Comparison of ENCODE assay signal across 8 mouse cellular contexts in genomic region chr4:43046607-43047006, GRCm38 (mm10). TPM values are rescaled to one million over a fixed set of nuclear protein-coding genes. Genes with fewer than 3 reads are reported as not detected.
DNase-seq lines count a peak whose midpoint lies in the region; ATAC-seq and TF ChIP-seq lines count a peak whose summit lies in the region.

No protein-coding gene starts in this region.

- H3K9me3 ChIP-seq in heart, embryonic 12.5 days (replicated peaks), result no peaks in the 10 kb centered on the region
- H3K9me3 ChIP-seq in neural tube, embryonic 11.5 days (ENCODE audit: control insufficient read depth, low read length), result no peaks in the 10 kb centered on the region
- H3K9me3 ChIP-seq in limb, embryonic 15.5 days, result no peaks in the 10 kb centered on the region
- no peaks in the 10 kb centered on the region for H3K9me3 ChIP-seq in stomach, postnatal 0 days (ENCODE audit: control insufficient read depth, low read length)

- no peak for ATAC-seq in heart, embryonic 12.5 days (ENCODE audit: insufficient number of reproducible peaks, low FRiP score)
- ATAC-seq in neural tube, embryonic 11.5 days (ENCODE audit: insufficient read depth, low FRiP score, low TSS enrichment), result no peak
- ATAC-seq in limb, embryonic 15.5 days (ENCODE audit: insufficient number of reproducible peaks, low FRiP score, low TSS enrichment, low read depth), result no peak
- no peak for ATAC-seq in stomach, postnatal 0 days (ENCODE audit: low FRiP score, low TSS enrichment)

- TF ChIP-seq CTCF in stomach, postnatal 0 days (IDR thresholded peaks at IDR 0.05; ENCODE audit: low read depth), result no peak

- H3K4me2 ChIP-seq in heart, embryonic 12.5 days, result peak overlapping the region; percentile 73
- peak overlapping the region; percentile 73; the same call in 1 of the 2 replicates for H3K4me2 ChIP-seq in neural tube, embryonic 11.5 days (ENCODE audit: low read depth)
- H3K4me2 ChIP-seq in limb, embryonic 15.5 days, result peak overlapping the region; percentile 73; the same call in 1 of the 2 replicates
- peak overlapping the region; percentile 86; the same call in 1 of the 2 replicates for H3K4me2 ChIP-seq in stomach, postnatal 0 days (replicated peaks; ENCODE audit: low read depth)

- H3K27ac ChIP-seq in heart, embryonic 12.5 days (ENCODE audit: poor library complexity, severe bottlenecking), result no peak overlapping the region
- H3K27ac ChIP-seq in neural tube, embryonic 11.5 days (ENCODE audit: low read depth, low read length), result no peak overlapping the region
- H3K27ac ChIP-seq in limb, embryonic 15.5 days, result no peak overlapping the region
- H3K27ac ChIP-seq in stomach, postnatal 0 days (replicated peaks), result no peak overlapping the region

- H3K27me3 ChIP-seq in heart, embryonic 12.5 days (replicated peaks), result no peaks in the 10 kb centered on the region
- no peaks in the 10 kb centered on the region for H3K27me3 ChIP-seq in neural tube, embryonic 11.5 days (ENCODE audit: control insufficient read depth, insufficient read depth, low read length)
- H3K27me3 ChIP-seq in limb, embryonic 15.5 days, result no peaks in the 10 kb centered on the region
- H3K27me3 ChIP-seq in stomach, postnatal 0 days (ENCODE audit: control insufficient read depth, insufficient read depth, low read length), result no peaks in the 10 kb centered on the region

- WGBS in heart, embryonic 12.5 days, result 64% methylated on average over 5 of the region's 5 CpGs
- WGBS in neural tube, embryonic 11.5 days, result 61% methylated on average over 5 of the region's 5 CpGs
- WGBS in limb, embryonic 15.5 days, result 51% methylated on average over 5 of the region's 5 CpGs
- WGBS in stomach, postnatal 0 days, result 41% methylated on average over 5 of the region's 5 CpGs

- peak overlapping the region; percentile 69; the same call in 1 of the 2 replicates for H3K4me3 ChIP-seq in heart, embryonic 12.5 days
- peak overlapping the region; percentile 50; the same call in 1 of the 2 replicates for H3K4me3 ChIP-seq in neural tube, embryonic 11.5 days (ENCODE audit: low read depth, low read length)
- no peak overlapping the region for H3K4me3 ChIP-seq in limb, embryonic 15.5 days
- no peak overlapping the region for H3K4me3 ChIP-seq in stomach, postnatal 0 days (ENCODE audit: low read depth, low read length)

- H3K4me1 ChIP-seq in heart, embryonic 12.5 days (replicated peaks), result peaks cover 33% of the 10 kb centered on the region
- H3K4me1 ChIP-seq in neural tube, embryonic 11.5 days (ENCODE audit: control insufficient read depth, insufficient read depth, low read length), result peaks cover 10% of the 10 kb centered on the region; the same call in 1 of the 2 replicates
- H3K4me1 ChIP-seq in limb, embryonic 15.5 days, result peaks cover 19% of the 10 kb centered on the region
- H3K4me1 ChIP-seq in stomach, postnatal 0 days (replicated peaks; ENCODE audit: control insufficient read depth, insufficient read depth), result no peaks in the 10 kb centered on the region

- H3K9ac ChIP-seq in heart, embryonic 12.5 days, result no peak overlapping the region
- no peak overlapping the region for H3K9ac ChIP-seq in neural tube, embryonic 11.5 days (ENCODE audit: low read length)
- H3K9ac ChIP-seq in limb, embryonic 15.5 days, result no peak overlapping the region
- no peak overlapping the region for H3K9ac ChIP-seq in stomach, postnatal 0 days (ENCODE audit: low read length)

- H3K36me3 ChIP-seq in heart, embryonic 12.5 days, result no peaks in the 10 kb centered on the region
- H3K36me3 ChIP-seq in neural tube, embryonic 11.5 days (ENCODE audit: control insufficient read depth, insufficient read depth, low read length), result no peaks in the 10 kb centered on the region
- H3K36me3 ChIP-seq in limb, embryonic 15.5 days, result no peaks in the 10 kb centered on the region
- H3K36me3 ChIP-seq in stomach, postnatal 0 days (ENCODE audit: control insufficient read depth, insufficient read depth, low read length), result no peaks in the 10 kb centered on the region

- DNase-seq in heart, adult 8-10 months (ENCODE audit: low spot score), result no peak
- DNase-seq in neural tube, embryonic 11.5 days (ENCODE audit: low spot score), result no peak
- no peak for DNase-seq in neural tube, embryonic 10.5 days (ENCODE audit: extremely low spot score, low spot score)
- no peak for DNase-seq in stomach, postnatal 0 days (ENCODE audit: low spot score)
- DNase-seq in c-Kit-positive CD71-positive TER-119-positive erythroid progenitor cells, embryonic 14.5 days (ENCODE audit: low spot score), result no peak
- no peak for DNase-seq in T-cell, adult 2 months (ENCODE audit: low spot score)

- no peak for TF ChIP-seq EP300 in stomach, postnatal 0 days (optimal IDR thresholded peaks at IDR 0.05)

RNA-seq across cellular contexts. Expression of gene Fam214b, which starts 0.6 kb away (rescaled TPM):
- polyA plus RNA-seq in heart, embryonic 12.5 days (2016; fragmentation: Nextera tagmentation; extraction: Ambion mirVana), result 17.4 and 19.3 TPM in 2 replicates
- total RNA-seq in heart, adult 8-10 months (2022), result 10 to 100 TPM; 25.7 to 34.1 (median 30.1) TPM
- 18.1 and 19.0 TPM in 2 replicates for polyA plus RNA-seq in neural tube, embryonic 11.5 days (2014; fragmentation: Nextera tagmentation; extraction: Ambion mirVana)
- 14.4 and 14.9 TPM in 2 replicates for polyA plus RNA-seq in limb, embryonic 15.5 days (2015; fragmentation: Nextera tagmentation; extraction: Ambion mirVana)
- polyA plus RNA-seq in stomach, postnatal 0 days (2015; fragmentation: Nextera tagmentation; extraction: Ambion mirVana), result 9.0 and 10.0 TPM in 2 replicates

RNA-seq across cellular contexts. Expression of gene Unc13b, which starts 12.1 kb away (rescaled TPM):
- 15.1 and 15.8 TPM in 2 replicates for polyA plus RNA-seq in heart, embryonic 12.5 days (2016; fragmentation: Nextera tagmentation; extraction: Ambion mirVana)
- total RNA-seq in heart, adult 8-10 months (2022), result 10 to 100 TPM in 3 of 4 experiments, 1 to 10 TPM in 1; 7.7 to 11.7 (median 10.1) TPM
- polyA plus RNA-seq in neural tube, embryonic 11.5 days (2014; fragmentation: Nextera tagmentation; extraction: Ambion mirVana), result 16.1 and 18.9 TPM in 2 replicates
- 2.7 and 2.9 TPM in 2 replicates for polyA plus RNA-seq in limb, embryonic 15.5 days (2015; fragmentation: Nextera tagmentation; extraction: Ambion mirVana)
- polyA plus RNA-seq in stomach, postnatal 0 days (2015; fragmentation: Nextera tagmentation; extraction: Ambion mirVana), result 3.2 and 4.5 TPM in 2 replicates

RNA-seq across cellular contexts. Expression of gene Stoml2, which starts 15.1 kb away (rescaled TPM):
- 208 and 219 TPM in 2 replicates for polyA plus RNA-seq in heart, embryonic 12.5 days (2016; fragmentation: Nextera tagmentation; extraction: Ambion mirVana)
- total RNA-seq in heart, adult 8-10 months (2022), result 100 to 1,000 TPM; 104 to 110 (median 108) TPM
- 360 and 370 TPM in 2 replicates for polyA plus RNA-seq in neural tube, embryonic 11.5 days (2014; fragmentation: Nextera tagmentation; extraction: Ambion mirVana)
- polyA plus RNA-seq in limb, embryonic 15.5 days (2015; fragmentation: Nextera tagmentation; extraction: Ambion mirVana), result 286 and 303 TPM in 2 replicates
- polyA plus RNA-seq in stomach, postnatal 0 days (2015; fragmentation: Nextera tagmentation; extraction: Ambion mirVana), result 151 and 157 TPM in 2 replicates

RNA-seq across cellular contexts. Expression of gene Pigo, which starts 21.0 kb away (rescaled TPM):
- polyA plus RNA-seq in heart, embryonic 12.5 days (2016; fragmentation: Nextera tagmentation; extraction: Ambion mirVana), result 15.8 and 18.7 TPM in 2 replicates
- 10 to 100 TPM; 19.6 to 27.4 (median 23.6) TPM for total RNA-seq in heart, adult 8-10 months (2022)
- polyA plus RNA-seq in neural tube, embryonic 11.5 days (2014; fragmentation: Nextera tagmentation; extraction: Ambion mirVana), result 20.4 and 23.1 TPM in 2 replicates
- polyA plus RNA-seq in limb, embryonic 15.5 days (2015; fragmentation: Nextera tagmentation; extraction: Ambion mirVana), result 22.7 and 23.1 TPM in 2 replicates
- polyA plus RNA-seq in stomach, postnatal 0 days (2015; fragmentation: Nextera tagmentation; extraction: Ambion mirVana), result 10.3 and 11.0 TPM in 2 replicates

RNA-seq across cellular contexts. Expression of gene Fancg, which starts 36.3 kb away (rescaled TPM):
- polyA plus RNA-seq in heart, embryonic 12.5 days (2016; fragmentation: Nextera tagmentation; extraction: Ambion mirVana), result 12.2 and 12.9 TPM in 2 replicates
- 1 to 10 TPM; 1.7 to 2.8 (median 2.2) TPM for total RNA-seq in heart, adult 8-10 months (2022)
- polyA plus RNA-seq in neural tube, embryonic 11.5 days (2014; fragmentation: Nextera tagmentation; extraction: Ambion mirVana), result 17.3 and 19.3 TPM in 2 replicates
- polyA plus RNA-seq in limb, embryonic 15.5 days (2015; fragmentation: Nextera tagmentation; extraction: Ambion mirVana), result 20.7 and 26.1 TPM in 2 replicates
- 7.0 and 7.7 TPM in 2 replicates for polyA plus RNA-seq in stomach, postnatal 0 days (2015; fragmentation: Nextera tagmentation; extraction: Ambion mirVana)

Comparison
In these comparisons a context has a peak if more than half of its experiments do, and no peak if none do; other contexts are left out.
1. H3K4me3 ChIP-seq: peak in heart, embryonic 12.5 days (single experiment) and neural tube, embryonic 11.5 days (single experiment); none in limb, embryonic 15.5 days (single experiment) and stomach, postnatal 0 days (single experiment).
2. Peak in every context shown above with its lines, with median percentiles within 50 percentile points of each other: H3K4me2 ChIP-seq.